13 mouse cellular contexts compared by ENCODE assay signal in genomic region chr19:24144009-24144408, GRCm38 (mm10).
"Had no signal": no experiment of that assay in that cellular context is flagged by ENCODE, and none has a peak within 500 bp of the region (broad histone marks: within the 10 kb centered on the region; RNA-seq: fewer than 3 reads in every experiment).

No protein-coding gene starts in this region.

- H3K27me3 ChIP-seq: limb, embryonic 12.5 days; liver, embryonic 13.5 days; lung, embryonic 15.5 days; megakaryocyte, embryonic 14.5 days had no signal

- H3K9ac ChIP-seq: limb, embryonic 12.5 days; liver, embryonic 13.5 days; liver, postnatal 0 days; lung, embryonic 15.5 days had no signal

- ATAC-seq: liver, postnatal 0 days had no signal

- H3K4me1 ChIP-seq: liver, embryonic 13.5 days; lung, embryonic 15.5 days had no signal

- H3K27ac ChIP-seq: limb, embryonic 12.5 days; liver, embryonic 13.5 days; lung, embryonic 15.5 days; macrophage had no signal

- H3K4me2 ChIP-seq: limb, embryonic 12.5 days; liver, embryonic 13.5 days; lung, embryonic 15.5 days had no signal

- H3K9me3 ChIP-seq: limb, embryonic 12.5 days; liver, embryonic 13.5 days; lung, embryonic 15.5 days had no signal

- H3K4me3 ChIP-seq: limb, embryonic 12.5 days; liver, embryonic 13.5 days; lung, embryonic 15.5 days; megakaryocyte, embryonic 14.5 days had no signal

- DNase-seq: kidney, adult 8-10 months; kidney, postnatal 25 days; liver; liver, embryonic 13.5 days; liver, postnatal 0 days; lung, postnatal 14 days; right cerebral cortex, adult 18-20 months; right cerebral cortex, postnatal 25 days; thymus, postnatal 36 days had no signal

- H3K36me3 ChIP-seq: liver, embryonic 13.5 days; lung, embryonic 15.5 days had no signal
